Mouse (Mus musculus): ENCODE measurements around the gene Nat8l.
"Not testable (repeated sequence)": the region's sequence is repeated elsewhere in the genome, so short reads cannot be mapped to it uniquely, and the experiment has no call there.

The Nat8l gene

DNA sequence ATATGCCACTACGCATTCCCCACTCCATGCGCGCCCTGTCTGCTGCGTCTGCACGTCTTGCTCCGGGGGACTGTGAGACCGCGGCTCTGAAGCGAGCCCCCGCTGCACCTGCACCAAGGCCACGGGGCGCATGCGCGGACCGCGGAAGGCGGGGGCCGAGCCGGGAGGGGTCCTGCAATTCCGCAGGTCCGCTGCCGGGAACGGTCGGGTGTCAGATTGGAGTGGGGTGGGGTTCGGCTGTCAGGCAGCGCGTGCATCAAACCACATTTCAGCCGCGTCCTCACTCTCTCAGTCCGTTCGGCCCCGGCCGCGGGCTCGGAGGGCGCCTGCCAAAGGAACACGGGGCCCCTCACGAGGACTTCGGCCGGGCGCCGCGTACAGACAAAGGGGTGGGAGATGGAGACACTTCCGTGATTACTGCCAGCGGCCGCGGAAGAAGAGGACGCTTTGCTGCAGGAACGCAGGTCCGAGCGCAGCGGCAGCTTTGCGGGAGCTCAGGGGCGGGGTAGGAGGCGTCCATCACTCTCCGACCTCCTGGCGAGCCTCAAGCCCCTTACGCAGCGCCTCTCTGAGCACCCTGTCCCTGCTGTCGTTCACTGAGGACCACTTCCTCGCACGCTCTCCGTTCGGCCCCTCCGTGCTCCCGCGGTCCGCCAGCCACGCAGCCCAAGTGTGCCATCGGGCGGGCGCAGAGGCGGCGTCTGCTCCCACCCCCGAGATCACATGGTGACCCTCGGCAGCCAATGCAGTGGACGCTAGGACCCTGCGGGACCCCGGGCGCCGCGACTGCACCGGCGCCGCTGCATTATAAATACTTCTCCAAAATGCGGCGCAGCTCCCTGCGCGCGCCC, at the start of gene Nat8l:
TSS of gene Nat8l (plus strand) at position 142 of the 851 bp plus-strand sequence.
- in situ Hi-C loops (cut with MseI, MboI) = no loop called here

DNA sequence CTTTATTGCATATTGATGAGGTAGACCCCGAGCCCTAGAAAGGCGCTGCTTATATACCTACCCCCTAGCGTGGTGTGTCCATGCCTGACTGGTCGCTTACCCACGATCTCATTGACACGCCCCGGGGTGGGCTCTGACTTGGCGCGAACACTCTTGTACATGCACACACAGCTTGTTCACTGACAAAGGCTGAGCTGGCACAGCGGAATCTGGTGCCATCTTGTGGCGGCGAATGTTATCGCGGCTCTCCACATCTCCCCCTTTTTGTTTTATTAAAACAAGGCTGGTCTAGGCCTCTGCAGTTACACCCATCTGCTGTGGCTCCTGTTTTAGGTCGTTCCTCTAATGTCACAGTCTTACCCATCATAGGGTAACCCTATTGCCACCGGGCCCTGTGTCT, 48.7 kb upstream of the Nat8l start:
- in situ Hi-C loops (cut with MseI, MboI) = not testable (repeated sequence)

DNA sequence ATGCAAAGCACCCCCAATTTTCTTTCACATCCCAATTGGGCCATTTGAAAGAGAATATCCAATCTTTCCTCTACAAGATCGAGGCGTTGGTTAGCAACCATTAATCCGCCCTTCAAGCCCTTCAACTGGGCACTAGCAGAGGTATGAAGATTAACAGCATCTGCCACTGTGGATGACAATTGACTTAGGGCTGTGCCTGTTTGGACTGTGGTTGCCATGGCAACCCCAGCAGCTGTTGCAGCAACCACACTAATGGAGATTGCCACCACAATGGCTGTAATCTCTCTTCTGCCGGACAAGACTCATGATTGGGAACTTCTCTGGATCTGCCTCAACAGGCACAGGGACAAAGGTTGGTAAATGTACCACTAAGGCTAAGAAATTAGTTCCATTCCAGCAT, 47.5 kb upstream of the Nat8l start:
- in situ Hi-C loops (cut with MseI, MboI) = no loop called here

DNA sequence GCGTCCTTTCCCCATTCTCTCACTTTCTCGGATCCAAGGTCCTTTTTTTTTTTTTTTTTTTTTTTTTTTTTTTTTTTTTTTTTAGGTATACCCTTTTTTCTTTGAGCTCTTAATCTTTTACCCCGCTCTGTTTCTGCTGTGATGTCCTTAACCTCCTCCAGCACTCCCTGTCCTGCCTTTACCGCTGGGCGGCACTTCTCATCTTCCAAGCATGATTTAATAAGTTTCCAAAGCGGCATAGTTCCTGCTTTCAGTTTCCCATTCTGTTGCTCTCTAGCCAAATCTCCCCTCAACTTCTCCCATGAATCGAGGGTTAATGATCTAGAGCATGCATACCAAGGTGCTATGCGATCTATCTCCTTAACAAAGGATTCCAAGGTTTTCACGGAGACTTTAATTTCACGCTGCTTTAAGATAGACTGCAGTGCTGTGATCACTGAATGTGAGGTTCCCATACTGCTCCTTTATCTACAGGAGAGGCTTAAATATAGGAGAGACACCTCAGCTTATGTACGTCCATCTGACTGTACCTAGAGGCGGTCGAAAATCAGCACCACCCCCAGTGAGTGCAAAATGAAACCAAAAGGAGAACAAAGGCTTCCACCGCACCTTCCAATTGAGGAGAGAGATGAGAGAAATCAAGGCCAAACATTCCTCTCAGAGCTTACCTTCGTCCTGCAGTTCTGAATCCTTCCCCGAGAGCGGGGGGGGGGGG, 42.2 kb upstream of the Nat8l start:
- in situ Hi-C loops (cut with MseI, MboI) = no loop called here

DNA sequence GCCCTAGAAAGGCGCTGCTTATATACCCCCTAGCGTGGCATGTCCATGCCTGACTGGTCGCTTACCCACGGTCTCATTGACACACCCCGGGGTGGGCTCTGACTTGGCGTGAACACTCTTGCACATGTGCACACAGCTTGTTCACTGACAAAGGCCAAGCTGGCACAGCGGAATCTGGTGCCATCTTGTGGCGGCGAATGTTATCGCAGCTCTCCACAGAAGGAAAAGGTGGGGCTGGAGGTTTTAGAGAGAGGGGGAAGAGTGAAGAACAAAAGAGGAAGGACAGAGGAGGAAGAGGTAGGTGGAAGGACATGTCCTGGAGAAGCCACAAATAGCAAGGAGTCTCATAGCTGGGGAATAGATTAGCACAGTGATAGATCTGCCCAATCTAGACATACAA, 41.4 kb upstream of the Nat8l start:
- in situ Hi-C loops (cut with MseI, MboI) = no loop called here

DNA sequence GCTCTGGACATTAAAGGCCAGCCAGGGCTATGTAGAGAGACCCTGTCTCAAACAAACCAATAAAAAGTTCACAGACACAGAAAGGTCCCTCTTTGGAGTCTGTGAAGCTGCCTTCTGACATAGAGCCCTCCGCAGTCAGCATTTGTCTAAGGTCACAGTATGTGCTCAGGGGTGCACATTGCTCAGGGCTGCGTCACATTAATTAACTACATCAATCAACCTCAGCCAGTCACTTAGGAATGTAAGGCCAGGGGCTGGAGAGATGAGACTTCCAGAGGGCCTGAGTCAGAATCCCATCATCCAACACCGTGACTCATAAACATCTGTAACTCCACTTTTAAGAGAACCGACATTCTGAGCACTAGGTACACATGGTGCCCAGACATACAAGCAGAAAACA, 39.9 kb upstream of the Nat8l start:
- in situ Hi-C loops (cut with MseI, MboI) = no loop called here

DNA sequence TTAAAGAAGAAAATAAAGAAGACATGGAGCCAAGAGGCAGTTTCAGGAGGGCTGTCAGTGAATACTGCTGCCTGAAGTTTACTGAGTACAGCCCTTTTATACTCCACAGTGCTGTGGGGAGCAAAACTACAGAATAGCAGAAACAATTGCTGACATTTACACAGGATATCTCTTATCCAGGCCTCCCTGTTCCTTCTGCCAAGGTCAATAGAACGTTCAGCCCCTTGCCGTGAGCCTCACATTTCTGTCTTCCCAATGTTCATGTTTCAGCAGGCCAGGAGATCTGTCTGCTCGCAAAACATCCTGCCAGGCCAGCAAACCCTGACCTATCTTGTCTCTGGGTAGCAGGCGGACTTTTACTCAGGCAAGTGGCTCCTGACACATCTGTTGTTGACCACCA, 36.4 kb upstream of the Nat8l start:
- in situ Hi-C loops (cut with MseI, MboI) = no loop called here

DNA sequence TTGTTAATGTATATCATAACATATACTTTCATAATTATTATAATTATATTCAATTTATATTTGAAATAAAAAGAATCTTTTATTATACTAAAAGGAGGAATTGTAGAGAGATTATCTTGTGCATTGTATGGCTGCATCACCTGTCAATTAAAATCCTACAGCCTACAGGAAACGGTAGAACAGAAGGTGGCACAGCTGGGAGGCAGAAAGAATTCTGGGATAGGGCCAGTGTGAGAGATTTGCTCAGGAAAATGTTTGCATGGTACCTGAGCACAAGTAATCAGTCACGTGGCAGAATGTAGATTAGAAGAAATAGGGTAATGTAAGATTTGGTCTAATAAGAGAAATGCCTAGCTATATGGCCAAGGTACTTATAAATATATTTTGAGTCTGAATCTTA, 21.0 kb upstream of the Nat8l start:
- in situ Hi-C loops (cut with MseI, MboI) = no loop called here

DNA sequence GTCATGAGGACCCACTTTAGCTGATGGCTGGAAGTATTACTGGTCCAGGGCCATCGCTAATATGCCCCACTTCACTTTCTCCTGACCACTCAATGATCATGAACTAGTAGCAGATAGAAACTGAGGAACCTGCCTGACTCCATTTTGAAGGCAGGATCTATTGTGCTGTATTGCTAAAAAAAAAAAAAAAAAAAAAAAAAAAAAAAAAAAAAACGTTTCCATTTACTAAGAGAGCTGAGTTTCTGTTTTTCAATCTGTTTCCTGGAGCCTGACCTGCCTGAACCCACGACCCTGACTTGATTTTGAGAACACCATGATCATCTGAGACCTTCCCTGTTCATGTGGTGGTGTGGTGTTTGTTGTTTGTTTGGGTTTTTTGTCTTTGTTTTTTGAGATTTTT, 19.5 kb upstream of the Nat8l start:
- in situ Hi-C loops (cut with MseI, MboI) = no loop called here

DNA sequence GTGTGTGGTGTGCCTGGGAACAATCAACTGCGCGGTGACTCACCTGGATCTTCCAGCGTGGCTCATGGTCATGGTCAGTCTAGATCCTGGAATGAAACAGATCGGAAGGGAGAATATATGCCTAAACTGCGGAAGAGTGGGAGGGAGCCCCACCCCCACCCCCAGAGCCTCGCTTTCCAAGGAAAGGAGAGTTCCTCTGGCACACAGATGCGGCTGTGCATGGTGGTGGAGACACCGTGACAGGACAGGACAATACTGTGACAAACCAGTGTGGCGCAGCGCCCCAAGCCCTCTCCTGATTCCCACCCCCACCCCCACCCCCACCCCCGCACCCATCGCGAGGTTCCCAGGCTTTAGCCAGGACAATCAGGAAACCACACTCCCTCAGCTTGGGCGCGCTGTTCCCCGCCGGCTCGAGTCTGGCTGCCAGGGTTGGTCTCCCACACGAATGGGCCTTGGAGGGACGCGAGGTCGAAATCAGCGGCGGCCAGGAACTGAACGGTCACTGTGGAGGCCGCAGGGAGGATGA, 13.0 kb upstream of the Nat8l start:
- in situ Hi-C loops (cut with MseI, MboI) = no loop called here

DNA sequence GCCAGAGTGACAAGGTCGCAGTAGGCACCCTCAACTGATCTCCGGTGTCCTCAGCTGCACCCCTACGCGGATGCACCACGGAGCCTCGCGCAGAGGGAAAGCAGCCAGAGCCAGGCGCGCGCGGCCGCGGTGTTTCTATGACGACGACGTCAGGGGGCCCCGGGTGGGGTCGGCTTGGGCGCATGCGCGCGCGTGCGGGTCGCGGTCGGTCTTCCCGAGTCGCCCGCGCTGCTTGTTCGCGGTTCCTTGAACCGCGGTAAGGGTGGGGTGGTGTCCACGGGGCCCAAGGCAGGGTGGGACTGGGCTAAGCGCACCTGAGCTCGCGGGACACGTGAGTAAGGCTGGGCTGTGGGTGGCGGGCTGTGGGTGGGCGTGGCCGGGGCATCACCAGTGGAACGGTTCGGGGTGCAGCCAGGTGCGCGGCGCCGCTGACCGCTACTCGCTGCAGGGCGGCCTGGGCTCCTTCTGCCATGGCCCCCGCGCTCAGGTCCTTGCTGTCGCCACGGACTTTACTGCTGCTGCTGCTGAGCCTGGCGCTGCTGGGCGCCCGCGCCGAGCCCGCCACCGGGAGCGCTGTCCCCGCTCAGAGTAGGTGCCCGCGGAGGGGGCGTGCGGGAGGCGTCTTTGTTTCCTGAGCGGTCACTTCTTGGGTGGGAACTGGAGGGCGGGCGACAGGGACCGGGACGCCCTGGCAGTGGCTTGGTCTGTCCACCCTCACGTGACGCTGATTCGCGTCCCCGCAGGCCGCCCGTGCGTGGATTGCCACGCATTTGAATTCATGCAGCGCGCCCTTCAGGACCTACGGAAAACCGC, 12.3 kb upstream of the Nat8l start, which contains the start of gene Gm1673:
TSS of gene Gm1673 (plus strand) at position 125 of the 813 bp plus-strand sequence.
- in situ Hi-C loops (cut with MseI, MboI) = no loop called here

DNA sequence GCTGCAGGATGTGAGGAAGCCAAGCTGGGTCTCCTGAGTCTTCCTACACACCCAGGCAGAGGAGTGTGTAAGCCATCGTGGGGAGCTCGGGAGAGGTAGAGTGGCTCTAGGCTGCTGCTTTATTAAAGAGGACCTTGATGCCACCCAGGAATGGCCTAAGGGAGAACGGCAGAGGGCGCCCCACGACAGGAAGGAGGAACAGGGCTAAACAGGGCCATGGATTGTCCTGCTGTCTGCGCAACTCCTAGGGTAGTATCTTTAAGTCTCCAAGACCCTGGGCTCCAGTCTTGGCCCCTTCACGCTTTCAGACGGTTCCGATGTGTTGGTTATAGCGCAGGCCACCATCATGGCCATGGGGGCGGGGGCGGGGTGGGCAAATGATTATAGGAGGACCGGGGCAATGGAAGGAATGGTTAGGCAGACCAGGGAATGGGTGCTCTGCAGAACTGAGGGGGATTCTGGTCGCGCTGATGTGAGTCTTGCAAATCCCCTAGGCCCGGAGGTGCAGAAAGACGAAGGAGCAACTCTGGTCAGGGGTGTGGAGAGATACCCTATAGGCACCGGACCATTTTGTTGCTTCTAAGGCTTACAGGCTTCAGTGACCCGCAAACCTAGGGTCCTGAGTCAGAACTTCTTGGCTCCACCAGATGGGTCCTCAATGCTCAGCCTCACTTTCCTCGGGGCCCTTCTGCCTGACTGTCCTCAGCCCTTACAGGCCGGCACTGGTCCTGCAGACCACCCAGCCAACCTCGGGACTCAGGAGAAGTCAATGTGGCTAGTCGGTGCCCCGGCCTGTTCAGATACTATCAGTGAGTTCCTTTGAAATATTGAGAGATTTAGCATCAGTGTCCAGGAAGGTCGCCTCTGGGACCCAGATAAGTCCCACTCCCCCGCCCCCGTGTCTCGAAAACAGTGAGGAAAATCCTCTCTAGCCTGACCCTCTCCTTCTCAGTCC, 836 bp upstream of the Nat8l start:
- in situ Hi-C loops (cut with MseI, MboI) = no loop called here

DNA sequence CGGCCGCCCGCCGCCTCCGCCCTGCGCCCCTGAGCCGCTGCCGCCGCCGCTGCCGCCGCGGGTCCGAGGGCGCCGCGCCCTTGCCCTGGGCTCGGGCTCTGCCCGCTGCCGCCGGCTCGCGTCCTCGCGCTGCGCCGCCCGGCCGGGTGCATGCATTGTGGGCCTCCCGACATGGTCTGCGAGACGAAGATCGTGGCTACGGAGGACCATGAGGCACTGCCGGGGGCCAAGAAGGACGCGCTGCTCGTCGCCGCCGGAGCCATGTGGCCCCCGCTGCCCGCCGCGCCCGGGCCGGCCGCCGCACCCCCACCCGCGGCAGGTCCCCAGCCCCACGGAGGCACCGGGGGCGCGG, 886 bp downstream of the Nat8l start:
- in situ Hi-C loops (cut with MseI, MboI) = no loop called here

DNA sequence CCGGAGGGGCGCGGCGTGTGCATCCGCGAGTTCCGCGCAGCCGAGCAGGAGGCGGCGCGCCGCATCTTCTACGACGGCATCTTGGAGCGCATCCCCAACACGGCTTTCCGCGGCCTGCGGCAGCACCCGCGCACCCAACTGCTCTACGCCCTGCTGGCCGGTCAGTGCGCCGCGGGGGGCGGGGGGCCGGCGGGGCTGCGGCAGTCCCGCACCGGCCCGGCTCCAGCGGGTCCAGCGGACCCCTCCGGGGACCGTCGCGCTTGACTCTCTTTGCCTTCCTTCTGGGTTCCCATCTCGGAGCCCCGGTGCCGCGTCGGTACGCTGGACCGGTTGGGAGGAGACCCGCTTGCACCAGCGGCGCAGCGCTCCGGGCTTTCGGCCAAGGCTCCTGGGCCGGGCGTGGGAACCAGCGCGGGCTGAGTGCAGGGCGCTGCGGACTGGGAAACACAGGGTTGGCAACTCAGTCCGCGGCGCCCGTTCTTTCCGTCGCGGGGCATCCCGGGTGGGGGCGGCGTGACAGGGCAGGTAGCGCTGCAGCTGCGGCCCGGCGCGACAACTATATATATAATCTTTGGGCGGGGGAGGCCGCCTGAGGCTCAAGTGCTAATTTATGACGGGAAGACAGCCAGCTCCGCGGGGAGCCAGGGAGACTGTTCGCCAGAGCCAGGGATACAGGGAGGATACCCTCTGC, 1.4 kb downstream of the Nat8l start:
- in situ Hi-C loops (cut with MseI, MboI) = no loop called here

DNA sequence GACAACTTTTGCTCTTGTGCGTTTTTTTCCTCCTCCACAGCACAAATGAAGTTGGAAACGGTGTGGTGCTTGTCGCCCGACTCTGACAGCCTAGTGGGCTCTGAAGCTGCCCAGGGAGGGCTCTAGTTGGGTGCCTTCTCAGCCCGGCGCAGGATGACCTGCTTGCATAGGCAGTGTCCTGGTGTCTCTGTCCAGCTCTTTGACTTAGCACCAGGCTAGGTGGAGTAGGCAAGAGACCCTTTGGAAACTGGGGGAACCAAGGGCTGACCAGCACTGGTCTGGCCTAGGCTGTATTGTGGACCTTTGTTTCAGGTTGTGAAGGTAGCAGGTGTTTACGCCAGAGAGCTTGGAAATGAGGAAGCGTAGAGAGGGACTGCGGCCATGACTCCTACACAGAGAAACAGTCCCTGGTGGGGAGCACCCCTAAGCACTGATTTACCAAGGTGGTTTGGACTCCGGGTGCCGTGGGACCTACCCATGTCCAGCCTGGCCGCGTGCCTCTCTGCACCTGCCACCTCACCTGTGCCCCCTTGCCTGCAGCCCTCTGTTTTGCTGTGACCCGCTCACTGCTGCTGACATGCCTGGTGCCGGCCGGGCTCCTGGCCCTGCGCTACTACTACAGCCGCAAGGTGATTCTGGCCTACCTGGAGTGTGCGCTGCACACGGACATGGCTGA, 2.2 kb downstream of the Nat8l start:
- in situ Hi-C loops (cut with MseI, MboI) = no loop called here

DNA sequence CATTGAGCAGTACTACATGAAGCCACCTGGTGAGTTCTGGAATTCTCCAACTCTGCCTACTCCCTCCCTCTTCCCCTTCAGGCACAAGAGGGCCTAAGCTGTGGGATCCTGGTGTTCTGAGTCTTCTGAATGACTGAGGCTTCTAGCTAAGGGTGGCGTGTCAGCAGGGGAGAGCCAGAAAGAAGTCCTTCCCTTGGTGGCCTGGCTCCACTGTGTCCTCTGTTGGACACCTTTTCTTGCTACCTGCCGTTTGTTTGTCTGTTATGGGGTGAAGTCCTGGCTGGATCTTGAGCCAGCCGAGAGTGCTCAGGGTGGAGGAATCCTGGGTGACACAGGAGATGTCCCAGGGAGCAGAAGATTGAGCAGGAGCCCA, 2.7 kb downstream of the Nat8l start:
- in situ Hi-C loops (cut with MseI, MboI) = no loop called here

DNA sequence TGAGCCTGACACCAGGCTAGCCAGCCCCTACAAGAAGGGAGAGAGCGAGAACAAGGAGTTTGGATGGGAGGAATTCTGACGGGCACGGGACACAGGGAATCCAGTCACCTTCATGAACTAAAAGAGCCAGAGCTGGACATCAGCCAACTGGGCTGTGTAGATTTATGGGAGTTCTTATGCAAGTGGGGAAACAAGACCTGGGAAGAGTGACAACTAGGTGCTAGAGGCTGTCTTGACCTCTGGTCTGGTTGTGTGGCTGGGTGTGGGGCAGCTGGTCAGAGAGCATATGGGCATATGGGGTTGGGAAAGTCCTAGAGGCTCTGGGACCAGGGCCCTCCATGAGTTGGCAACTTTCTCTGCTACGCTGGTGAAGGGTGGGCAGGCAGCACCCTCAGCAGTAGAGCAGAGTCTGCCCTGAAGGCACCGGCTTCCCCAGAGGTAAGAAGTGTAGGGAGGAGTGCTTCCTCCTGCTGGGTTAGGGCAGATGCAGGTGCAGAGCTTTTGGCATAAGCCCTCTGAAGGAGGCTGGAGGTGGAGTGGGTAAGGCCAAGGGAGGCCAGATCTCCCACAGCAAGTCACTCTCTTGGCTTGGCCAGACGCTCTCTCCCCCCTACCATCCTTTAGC, 3.8 kb downstream of the Nat8l start:
- in situ Hi-C loops (cut with MseI, MboI) = no loop called here

DNA sequence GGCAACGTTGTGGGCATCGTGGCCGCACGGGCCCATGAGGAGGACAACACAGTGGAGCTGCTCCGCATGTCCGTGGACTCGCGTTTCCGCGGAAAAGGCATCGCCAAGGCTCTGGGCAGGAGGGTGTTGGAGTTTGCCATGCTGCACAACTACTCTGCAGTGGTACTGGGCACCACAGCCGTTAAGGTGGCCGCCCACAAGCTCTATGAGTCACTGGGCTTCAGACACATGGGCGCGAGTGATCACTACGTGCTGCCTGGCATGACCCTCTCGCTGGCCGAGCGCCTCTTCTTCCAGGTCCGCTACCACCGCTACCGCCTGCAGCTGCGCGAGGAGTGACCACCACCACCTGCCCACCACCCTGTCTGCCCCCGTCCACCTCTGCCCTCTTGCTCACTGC, 5.0 kb downstream of the Nat8l start:
- in situ Hi-C loops (cut with MseI, MboI) = no loop called here

DNA sequence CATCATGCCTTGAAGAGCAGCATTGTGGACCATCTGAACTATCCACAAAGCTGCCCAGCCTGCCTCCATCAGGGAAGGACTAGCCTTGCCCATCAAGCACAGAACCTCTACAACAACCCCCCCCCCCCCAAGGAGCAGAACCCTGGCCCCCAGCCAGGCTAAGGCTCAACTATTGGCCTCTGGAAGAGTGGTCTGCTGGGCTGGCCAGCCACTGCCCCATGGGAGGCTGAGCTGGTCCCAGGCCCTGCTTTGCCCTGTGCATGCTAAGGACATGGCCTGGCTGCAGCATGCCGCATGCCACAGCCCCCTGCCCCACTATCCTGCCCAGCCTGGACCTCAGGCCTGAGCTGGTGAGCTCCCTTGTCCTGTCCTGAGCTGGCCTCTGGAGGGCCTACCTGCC, 5.6 kb downstream of the Nat8l start:
- in situ Hi-C loops (cut with MseI, MboI) = no loop called here

Measured in mouse trophoblast stem cell (cell line).